Mouse (Mus musculus) olfactory bulb, adult 2 months (tissue): Measurements from ENCODE around the gene Gstp2. TPM values are rescaled to one million over a fixed set of nuclear protein-coding genes. Genes with fewer than 3 reads are reported as not detected.

Source experiments
- H3K27ac ChIP-seq: fragments of 200-500 bp; 2 replicates; pipeline ENCODE4 v1.5.1; 2012; ENCODE audit warnings: low read depth, low read length; ENCODE audit not compliant: insufficient read depth
- H3K4me1 ChIP-seq: fragments of 200-500 bp; 2 replicates; pipeline ENCODE4 v1.6.1; 2012; ENCODE audit warnings: low read length; ENCODE audit not compliant: control insufficient read depth, insufficient read depth
- H3K4me3 ChIP-seq: fragments of 200-500 bp; 2 replicates; pipeline ENCODE4 v1.5.1; 2012; ENCODE audit warnings: mild to moderate bottlenecking, low read depth, low read length, moderate library complexity; ENCODE audit not compliant: insufficient read depth
- CTCF ChIP-seq: fragments of 200-500 bp; IDR thresholded peaks from 2 replicates; pipeline ENCODE4 v1.5.1; 2012; ENCODE audit warnings: low read depth, mild to moderate bottlenecking, low read length, moderate library complexity; ENCODE audit not compliant: insufficient read depth
- POLR2A ChIP-seq: fragments of 200-500 bp; IDR thresholded peaks from 2 replicates; pipeline ENCODE4 v1.6.1; 2012; ENCODE audit warnings: mild to moderate bottlenecking, low read depth, low read length, moderate library complexity; ENCODE audit not compliant: insufficient read depth
- WGBS: fragments of 180-500 bp; shearing (Covaris S2); methylation state at CpG from one replicate; pipeline ENCODE4 v1.1.7; 2018; 5-methylcytosine and 5-hydroxymethylcytosine counted together
- polyA plus RNA-seq: library from polyadenylated mRNA; stranded (reverse); fragments of >200 nt; gene quantifications from 2 replicates; pipeline ENCODE4 v1.2.4, GENCODE M21; 2012; ENCODE audit warnings: low replicate concordance; ENCODE audit not compliant: missing spikeins, insufficient read depth, insufficient read length

The Gstp2 gene
- polyA plus RNA-seq, 1 experiment, result not detected

GRCm38 (mm10) chr19:4017921-4018587 lies 27.8 kb downstream of the Gstp2 start:
- Histone ChIP-seq H3K4me1 (0 out of 2 replicates have a peak, but pooled peaks cover under 1% of the 10 kb centered on the region), H3K4me3 (no peak overlapping the region), H3K27ac (no peak overlapping the region)
- WGBS, result 69% methylated on average over 10 of the region's 10 CpGs
- TF ChIP-seq POLR2A (no peak), CTCF (no peak)

- TF ChIP-seq POLR2A (no peak), CTCF (no peak)
- WGBS, result 71% methylated on average over 5 of the region's 5 CpGs
- Histone ChIP-seq H3K4me3 (no peak overlapping the region), H3K27ac (no peak overlapping the region), H3K4me1 (peaks cover 10% of the 10 kb centered on the region)
Observed at GRCm38 (mm10) chr19:4015635-4016034, 30.2 kb downstream of the Gstp2 start.

GRCm38 (mm10) chr19:4014802-4015201 lies 31.0 kb downstream of the Gstp2 start:
- TF ChIP-seq POLR2A, result no peak
- no peak for TF ChIP-seq CTCF
- peaks cover 12% of the 10 kb centered on the region for H3K4me1 ChIP-seq
- no peak overlapping the region for H3K4me3 ChIP-seq
- no peak overlapping the region for H3K27ac ChIP-seq

- WGBS, result 24% methylated on average over 9 of the region's 9 CpGs
- H3K4me3 ChIP-seq, result peak overlapping the region; percentile 13
Observed at GRCm38 (mm10) chr19:4013066-4013465, 32.8 kb downstream of the Gstp2 start.

GRCm38 (mm10) chr19:4012432-4013022 lies 33.3 kb downstream of the Gstp2 start, which contains the start of gene Ndufv1:
Gene Ndufv1, minus strand, starts transcription at chr19:4012806.
- peak within 1 kb of the TSS; percentile 92 for H3K4me3 ChIP-seq
- peaks cover 15% of the 10 kb centered on the region for H3K4me1 ChIP-seq
- TF ChIP-seq POLR2A (peak; percentile 86), CTCF (no peak)
- H3K27ac ChIP-seq, result peak within 1 kb of the TSS; percentile 77
- WGBS, result under 1% methylated on average over 45 of the region's 45 CpGs

More at GRCm38 (mm10) chr19:4013066-4013465, 32.8 kb downstream of the Gstp2 start:
- H3K4me1 ChIP-seq, result peaks cover 15% of the 10 kb centered on the region
- no peak overlapping the region for H3K27ac ChIP-seq
- TF ChIP-seq CTCF, result no peak
- TF ChIP-seq POLR2A, result no peak

GRCm38 (mm10) chr19:4011086-4011485 lies 34.7 kb downstream of the Gstp2 start:
- TF ChIP-seq CTCF, result no peak
- TF ChIP-seq POLR2A, result no peak
- H3K27ac ChIP-seq, result no peak overlapping the region
- H3K4me1 ChIP-seq, result peaks cover 15% of the 10 kb centered on the region
- H3K4me3 ChIP-seq, result no peak overlapping the region; the same call in 1 of the 2 replicates
- 93% methylated on average over 5 of the region's 5 CpGs for WGBS

- 96% methylated on average over 8 of the region's 8 CpGs for WGBS
- TF ChIP-seq POLR2A (no peak), CTCF (no peak)
- Histone ChIP-seq H3K4me1 (peaks cover 23% of the 10 kb centered on the region), H3K4me3 (no peak overlapping the region), H3K27ac (no peak overlapping the region)
Observed at GRCm38 (mm10) chr19:4005971-4006370, 39.9 kb downstream of the Gstp2 start.

GRCm38 (mm10) chr19:4005091-4005490 lies 40.7 kb downstream of the Gstp2 start:
- TF ChIP-seq POLR2A, result no peak
- TF ChIP-seq CTCF, result no peak
- Histone ChIP-seq H3K4me1 (peaks cover 24% of the 10 kb centered on the region), H3K4me3 (no peak overlapping the region), H3K27ac (no peak overlapping the region)
- WGBS, result 84% methylated on average over 9 of the region's 9 CpGs

- Histone ChIP-seq H3K4me1 (peaks cover 24% of the 10 kb centered on the region), H3K4me3 (no peak overlapping the region), H3K27ac (no peak overlapping the region)
- WGBS, result 87% methylated on average over 15 of the region's 15 CpGs
- TF ChIP-seq CTCF, result no peak
Observed at GRCm38 (mm10) chr19:4004331-4004730, 41.5 kb downstream of the Gstp2 start.
